Mouse (Mus musculus) CH12.LX (cell line): ENCODE data around the gene Rab8a. TPM values are rescaled to one million over a fixed set of nuclear protein-coding genes. Genes with fewer than 3 reads are reported as not detected.

ENCODE experiments used
- DNase-seq: peaks from one replicate; pipeline ENCODE4 v3.0.0-alpha.2; 2013; ENCODE audit errors: extremely low read depth
- H3K27ac ChIP-seq: 2 replicates; pipeline ENCODE4 v1.5.1; 2012; ENCODE audit warnings: low read depth, mild to moderate bottlenecking, control low read depth, moderate library complexity; ENCODE audit not compliant: insufficient read depth
- H3K27me3 ChIP-seq: replicated peaks from 2 replicates; pipeline ENCODE3; 2012; ENCODE audit warnings: inconsistent platforms
- H3K36me3 ChIP-seq, 2 experiments: replicated peaks in 1 of 2; 2 replicates each; pipeline versions ENCODE3 to v1.6.1; 2012; ENCODE audit warnings: inconsistent platforms in 1 of 2, low read length in 1 of 2, mild to moderate bottlenecking in 1 of 2, mixed read lengths in 1 of 2, moderate library complexity in 1 of 2; ENCODE audit not compliant: control insufficient read depth in 1 of 2, insufficient read depth in 1 of 2
- H3K4me1 ChIP-seq, 2 experiments: 2 replicates each; pipeline ENCODE4 v1.6.1; 2012; ENCODE audit warnings: inconsistent platforms in 1 of 2, moderate library complexity in 1 of 2; ENCODE audit not compliant: insufficient read depth in 2 of 2, control insufficient read depth in 1 of 2
- H3K4me2 ChIP-seq: 2 replicates; pipeline ENCODE4 v1.6.1; 2012; ENCODE audit warnings: low read depth, mild to moderate bottlenecking, control low read depth; ENCODE audit not compliant: poor library complexity, insufficient read depth, severe bottlenecking
- H3K4me3 ChIP-seq, 3 experiments: fragments of 150-350 bp in 1 of 3; sonication (generic) in 1 of 3; replicated peaks in 1 of 3; 2 replicates each; pipeline versions ENCODE3 to v1.5.1; 2011 to 2012; ENCODE audit warnings: low read depth in 2 of 3, low read length in 2 of 3, mild to moderate bottlenecking in 2 of 3, moderate library complexity in 2 of 3, control low read depth in 1 of 3, improper control_type of control experiment in 1 of 3, inconsistent platforms in 1 of 3, mixed read lengths in 1 of 3; ENCODE audit not compliant: poor library complexity in 1 of 3
- H3K79me2 ChIP-seq: replicated peaks from 2 replicates; pipeline ENCODE4 v1.6.1; 2012; ENCODE audit warnings: mild to moderate bottlenecking, moderate library complexity; ENCODE audit not compliant: control insufficient read depth, poor library complexity, insufficient read depth, severe bottlenecking; ENCODE audit errors: extremely low read depth
- H3K9ac ChIP-seq: 2 replicates; pipeline ENCODE4 v1.6.1; 2012; ENCODE audit warnings: low read depth, mild to moderate bottlenecking, control low read depth, moderate library complexity; ENCODE audit not compliant: insufficient read depth
- H3K9me3 ChIP-seq: replicated peaks from 2 replicates; pipeline ENCODE3; 2012; ENCODE audit warnings: low read length, inconsistent platforms, mixed read lengths
- BHLHE40 ChIP-seq: IDR thresholded peaks from 2 replicates; pipeline ENCODE4 v1.6.1; 2011; ENCODE audit warnings: mild to moderate bottlenecking, low read depth, low read length, improper control_type of control experiment
- CHD1 ChIP-seq: IDR thresholded peaks from 2 replicates; pipeline ENCODE4 v1.6.1; 2012; ENCODE audit warnings: low read depth, low read length, improper control_type of control experiment, inconsistent platforms
- CHD2 ChIP-seq: IDR thresholded peaks from 2 replicates; pipeline ENCODE4 v1.6.1; 2011; ENCODE audit warnings: low read length, improper control_type of control experiment
- CTCF ChIP-seq, 2 experiments: IDR thresholded peaks in 1 of 2; conservative IDR thresholded peaks in 1 of 2; 2 replicates each; pipeline ENCODE4 v1.5.1; 2011 to 2012; ENCODE audit warnings: low read depth in 2 of 2, low read length in 2 of 2, improper control_type of control experiment in 1 of 2, inconsistent platforms in 1 of 2, mild to moderate bottlenecking in 1 of 2, moderate library complexity in 1 of 2
- E2F4 ChIP-seq: IDR thresholded peaks from 2 replicates; pipeline ENCODE4 v1.6.1; 2011; ENCODE audit warnings: low read depth, low read length, improper control_type of control experiment; ENCODE audit not compliant: insufficient replicate concordance
- ELF1 ChIP-seq: IDR thresholded peaks from 2 replicates; pipeline ENCODE4 v1.6.1; 2014; ENCODE audit warnings: low read depth, mild to moderate bottlenecking, inconsistent platforms, low read length, improper control_type of control experiment
- EP300 ChIP-seq: IDR thresholded peaks from 2 replicates; pipeline ENCODE4 v1.6.1; 2011; ENCODE audit warnings: low read length, improper control_type of control experiment
- ETS1 ChIP-seq: conservative IDR thresholded peaks from 2 replicates; pipeline ENCODE4 v1.6.1; 2012; ENCODE audit warnings: low read depth, mild to moderate bottlenecking, inconsistent platforms, low read length, improper control_type of control experiment, moderate library complexity
- GABPA ChIP-seq: IDR thresholded peaks from 2 replicates; pipeline ENCODE4 v1.6.1; 2012; ENCODE audit warnings: low read depth, low read length, improper control_type of control experiment, inconsistent platforms; ENCODE audit not compliant: insufficient replicate concordance
- HCFC1 ChIP-seq: IDR thresholded peaks from 2 replicates; pipeline ENCODE4 v1.6.1; 2012; ENCODE audit warnings: low read depth, mild to moderate bottlenecking, inconsistent platforms, low read length, improper control_type of control experiment
- IRF4 ChIP-seq: IDR thresholded peaks from 2 replicates; pipeline ENCODE4 v1.6.1; 2014; ENCODE audit warnings: low read depth, mild to moderate bottlenecking, inconsistent platforms, low read length, improper control_type of control experiment
- JUN ChIP-seq: IDR thresholded peaks from 2 replicates; pipeline ENCODE4 v1.6.1; 2011; ENCODE audit warnings: low read depth, mild to moderate bottlenecking, low read length, improper control_type of control experiment, moderate library complexity; ENCODE audit not compliant: insufficient read depth
- JUND ChIP-seq: conservative IDR thresholded peaks from 2 replicates; pipeline ENCODE4 v1.6.1; 2011; ENCODE audit warnings: low read depth, low read length, improper control_type of control experiment
- KAT2A ChIP-seq: IDR thresholded peaks from 2 replicates; pipeline ENCODE4 v1.6.1; 2012; ENCODE audit warnings: low read length, improper control_type of control experiment, inconsistent platforms; ENCODE audit not compliant: insufficient replicate concordance
- MAFK ChIP-seq: IDR thresholded peaks from 2 replicates; pipeline ENCODE4 v1.6.1; 2011; ENCODE audit warnings: low read length, improper control_type of control experiment; ENCODE audit not compliant: insufficient replicate concordance
- MAX ChIP-seq: IDR thresholded peaks from 2 replicates; pipeline ENCODE4 v1.6.1; 2011; ENCODE audit warnings: low read length, improper control_type of control experiment
- MAZ ChIP-seq: IDR thresholded peaks from 2 replicates; pipeline ENCODE4 v1.6.1; 2012; ENCODE audit warnings: low read depth, mild to moderate bottlenecking, inconsistent platforms, low read length, improper control_type of control experiment, moderate library complexity
- MEF2A ChIP-seq: IDR thresholded peaks from 2 replicates; pipeline ENCODE4 v1.6.1; 2014; ENCODE audit warnings: low read depth, mild to moderate bottlenecking, inconsistent platforms, low read length, improper control_type of control experiment, borderline replicate concordance
- MXI1 ChIP-seq: IDR thresholded peaks from 2 replicates; pipeline ENCODE4 v1.6.1; 2011; ENCODE audit warnings: mild to moderate bottlenecking, low read depth, low read length, improper control_type of control experiment
- MYC ChIP-seq: IDR thresholded peaks from 2 replicates; pipeline ENCODE4 v1.6.1; 2011; ENCODE audit warnings: low read depth, mild to moderate bottlenecking, improper control_type of control experiment, low read length
- NELFE ChIP-seq: IDR thresholded peaks from 2 replicates; pipeline ENCODE4 v1.6.1; 2011; ENCODE audit warnings: low read depth, low read length, improper control_type of control experiment
- NRF1 ChIP-seq: IDR thresholded peaks from 2 replicates; pipeline ENCODE4 v1.6.1; 2014; ENCODE audit warnings: low read depth, mild to moderate bottlenecking, inconsistent platforms, low read length, improper control_type of control experiment, moderate library complexity
- PAX5 ChIP-seq: IDR thresholded peaks from 2 replicates; pipeline ENCODE4 v1.6.1; 2012; ENCODE audit warnings: low read length, inconsistent platforms, mixed read lengths
- POLR2A ChIP-seq: IDR thresholded peaks from 2 replicates; pipeline ENCODE4 v1.6.1; 2011; ENCODE audit warnings: low read depth, mild to moderate bottlenecking, improper control_type of control experiment, low read length
- POLR2AphosphoS2 ChIP-seq: IDR thresholded peaks from 2 replicates; pipeline ENCODE4 v1.6.1; 2011; ENCODE audit warnings: low read depth, low read length, improper control_type of control experiment
- RAD21 ChIP-seq: IDR thresholded peaks from 2 replicates; pipeline ENCODE4 v1.6.1; 2011; ENCODE audit warnings: low read depth, mild to moderate bottlenecking, low read length, improper control_type of control experiment, moderate library complexity
- RCOR1 ChIP-seq: conservative IDR thresholded peaks from 2 replicates; pipeline ENCODE4 v1.6.1; 2012; ENCODE audit warnings: low read depth, mild to moderate bottlenecking, inconsistent platforms, low read length, improper control_type of control experiment
- SIN3A ChIP-seq: IDR thresholded peaks from 2 replicates; pipeline ENCODE4 v1.6.1; 2012; ENCODE audit warnings: low read length, improper control_type of control experiment, inconsistent platforms
- SMC3 ChIP-seq: IDR thresholded peaks from 2 replicates; pipeline ENCODE4 v1.6.1; 2011; ENCODE audit warnings: low read depth, low read length, improper control_type of control experiment
- TCF12 ChIP-seq: IDR thresholded peaks from 2 replicates; pipeline ENCODE4 v1.6.1; 2014; ENCODE audit warnings: low read depth, mild to moderate bottlenecking, inconsistent platforms, low read length, improper control_type of control experiment
- UBTF ChIP-seq: IDR thresholded peaks from 2 replicates; pipeline ENCODE4 v1.6.1; 2012; ENCODE audit warnings: low read depth, mild to moderate bottlenecking, inconsistent platforms, low read length, improper control_type of control experiment, moderate library complexity
- USF1 ChIP-seq: IDR thresholded peaks from 2 replicates; pipeline ENCODE4 v1.6.1; 2014; ENCODE audit warnings: low read depth, mild to moderate bottlenecking, inconsistent platforms, low read length, improper control_type of control experiment
- USF2 ChIP-seq: conservative IDR thresholded peaks from 2 replicates; pipeline ENCODE4 v1.6.1; 2011; ENCODE audit warnings: low read depth, low read length, improper control_type of control experiment
- ZC3H11A ChIP-seq: IDR thresholded peaks from 2 replicates; pipeline ENCODE4 v1.6.1; 2012; ENCODE audit warnings: low read depth, mild to moderate bottlenecking, inconsistent platforms, low read length, improper control_type of control experiment
- ZKSCAN1 ChIP-seq: IDR thresholded peaks from 2 replicates; pipeline ENCODE4 v1.6.1; 2012; ENCODE audit warnings: low read depth, inconsistent platforms, low read length, improper control_type of control experiment, borderline replicate concordance
- ZMIZ1 ChIP-seq: IDR thresholded peaks from 2 replicates; pipeline ENCODE4 v1.6.1; 2012; ENCODE audit warnings: low read depth, mild to moderate bottlenecking, inconsistent platforms, low read length, improper control_type of control experiment
- ZNF384 ChIP-seq: IDR thresholded peaks from 2 replicates; pipeline ENCODE4 v1.6.1; 2012; ENCODE audit warnings: low read depth, low read length, improper control_type of control experiment, inconsistent platforms
- dilution Hi-C: fragments of 300-500 bp; cut with MboI; formaldehyde crosslinking; loops from 2 replicates; pipeline ENCODE4 v1.14.3; 2020; ENCODE audit warnings: low sequenced_read_pairs; ENCODE audit not compliant: extremely low pct_unique_long_range_greater_than_20kb, extremely low pct_ligation_motif_present
- in situ Hi-C: fragments of 300-500 bp; cut with MboI; formaldehyde crosslinking; loops from 3 replicates; pipeline ENCODE4 v1.14.3; 2019; ENCODE audit warnings: low sequenced_read_pairs, low pct_ligation_motif_present, low pct_unique_long_range_greater_than_20kb, mixed read lengths
- polyA plus RNA-seq: library from polyadenylated mRNA; unstranded; fragments of >175 nt; gene quantifications from 2 replicates; pipeline ENCODE4 v1.2.1, GENCODE M21; 2012; ENCODE audit warnings: low read depth; ENCODE audit not compliant: insufficient read length
- total RNA-seq, 2 experiments: library from RNA; depleted of rRNA; stranded (reverse); fragments of 300-350 nt in 1 of 2; fragments of >200 nt in 1 of 2; gene quantifications; 2 replicates each; pipeline ENCODE4 v1.2.3; 2012 to 2014

Gene Rab8a
- total RNA-seq (2012; rRNA removed) (102 and 113 TPM in 2 replicates), total RNA-seq (2014; rRNA removed) (165 and 190 TPM in 2 replicates), polyA plus RNA-seq (136 and 186 TPM in 2 replicates)

DNA sequence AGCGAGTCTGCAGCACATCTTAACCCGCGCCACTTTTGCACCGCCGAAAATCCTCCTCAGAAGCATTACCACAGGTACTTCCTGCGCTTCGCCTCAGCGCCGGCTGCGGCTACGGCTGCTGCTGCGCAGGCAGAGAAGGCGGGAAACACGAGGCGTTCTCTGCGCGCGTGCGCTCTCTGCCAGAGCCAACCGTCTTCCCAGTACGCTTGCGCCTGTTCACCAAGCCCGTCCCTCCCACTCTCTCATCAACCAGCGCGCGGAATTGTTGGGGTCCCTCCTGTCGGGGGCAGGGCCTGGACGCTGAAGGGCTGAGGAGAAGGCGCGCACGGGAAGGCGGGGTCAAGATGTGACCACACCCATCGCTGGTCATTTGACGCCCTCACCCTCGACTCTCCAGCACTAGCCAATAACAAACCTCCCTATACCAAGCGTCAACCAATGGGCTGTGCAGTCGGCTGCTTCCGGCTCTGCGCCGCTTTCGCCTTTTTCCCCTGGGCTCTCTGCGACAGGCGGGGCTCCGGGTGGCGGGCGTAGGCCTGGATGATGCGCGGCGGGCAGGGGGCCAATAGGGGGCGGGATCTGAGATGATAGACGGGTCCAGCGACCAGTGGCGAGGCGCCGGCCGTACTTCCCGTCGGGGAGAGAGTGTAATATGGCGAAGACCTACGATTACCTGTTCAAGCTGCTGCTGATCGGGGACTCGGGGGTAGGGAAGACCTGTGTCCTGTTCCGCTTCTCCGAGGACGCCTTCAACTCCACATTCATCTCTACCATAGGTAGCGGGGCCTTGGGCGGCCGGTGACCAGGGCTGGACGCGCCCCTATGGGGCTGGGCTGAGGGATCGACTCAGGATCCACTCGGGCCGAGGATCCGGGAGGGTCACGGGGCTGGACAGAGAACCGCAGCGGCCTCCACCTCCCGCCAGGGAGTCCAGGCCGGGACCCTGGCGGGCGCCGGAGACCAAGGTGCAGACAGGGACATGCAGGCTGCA, at the start of gene Rab8a:
Gene Rab8a, plus strand, starts transcription at position 494 of the 991 bp plus-strand sequence.
- Histone ChIP-seq H3K9me3 (no peaks in the 10 kb centered on the region), H3K79me2 (peaks cover 76% of the 10 kb centered on the region), H3K27ac (peak within 1 kb of the TSS; percentile 82), H3K4me2 (peak within 1 kb of the TSS; percentile 82), H3K36me3 (peaks cover 18 to 53% of the 10 kb centered on the region in 2 experiments), H3K4me3 (peak within 1 kb of the TSS; percentile 87 to 98 (median 95)), H3K4me1 (peaks cover 18 to 47% of the 10 kb centered on the region in 2 experiments), H3K27me3 (no peaks in the 10 kb centered on the region), H3K9ac (peak within 1 kb of the TSS; percentile 85)
- in situ Hi-C loops: no loop called here
- DNase-seq: peak; percentile 100
- dilution Hi-C loops: no loop called here
- TF ChIP-seq EP300: no peak
- TF ChIP-seq ZNF384: no peak
- TF ChIP-seq RCOR1: no peak
- TF ChIP-seq USF1: no peak
- peak; percentile 64 for TF ChIP-seq HCFC1
- no peak for TF ChIP-seq UBTF
- no peak for TF ChIP-seq MAZ
- peak; percentile 85 for TF ChIP-seq NELFE
- TF ChIP-seq POLR2A: peak; percentile 78
- TF ChIP-seq KAT2A: 0 out of 2 replicates have a peak, but pooled peaks have one; percentile 16
- TF ChIP-seq BHLHE40: peak; percentile 59
- TF ChIP-seq ZC3H11A: no peak
- peak; percentile 54; the same call in 1 of the 2 replicates for TF ChIP-seq POLR2AphosphoS2
- no peak for TF ChIP-seq GABPA
- TF ChIP-seq ETS1: peak; percentile 43; the same call in 1 of the 2 replicates
- peak; percentile 80 for TF ChIP-seq CHD2
- TF ChIP-seq ZMIZ1: peak; percentile 38; the same call in 1 of the 2 replicates
- TF ChIP-seq JUND: no peak
- TF ChIP-seq ELF1: peak; percentile 97
- peak; percentile 94 for TF ChIP-seq MYC
- TF ChIP-seq SIN3A: peak; percentile 61; the same call in 1 of the 2 replicates
- no peak for TF ChIP-seq SMC3
- TF ChIP-seq USF2: no peak; the same call in 1 of the 2 replicates
- peak; percentile 84 for TF ChIP-seq TCF12
- peak; percentile 17; the same call in 1 of the 2 replicates for TF ChIP-seq MEF2A
- no peak for TF ChIP-seq CTCF (conservative IDR thresholded peaks at IDR 0.05 in 1 of 2, IDR thresholded peaks at IDR 0.05 in 1 of 2; ENCODE audit: low read depth in 2 of 2, low read length in 2 of 2)
- TF ChIP-seq RAD21: no peak
- no peak for TF ChIP-seq JUN
- TF ChIP-seq NRF1: peak; percentile 91
- peak; percentile 97 for TF ChIP-seq E2F4
- peak; percentile 74; the same call in 1 of the 2 replicates for TF ChIP-seq MXI1
- no peak for TF ChIP-seq MAFK
- no peak for TF ChIP-seq CHD1
- no peak for TF ChIP-seq PAX5
- TF ChIP-seq MAX: peak; percentile 99
- peak; percentile 67 for TF ChIP-seq IRF4
- no peak for TF ChIP-seq ZKSCAN1
